Mouse (Mus musculus) limb, embryonic 15.5 days (tissue): ENCODE measurements around the gene Car12. TPM values are rescaled to one million over a fixed set of nuclear protein-coding genes. Genes with fewer than 3 reads are reported as not detected.
"Not testable (repeated sequence)": the region's sequence is repeated elsewhere in the genome, so short reads cannot be mapped to it uniquely, and the experiment has no call there.

Source experiments
- ATAC-seq: fragments of 200-750 bp; cut with Nextera tagmentation; 2 replicates; pipeline ENCODE4 v1.8.0; 2017; ENCODE audit warnings: low read depth, moderate TSS enrichment; ENCODE audit not compliant: insufficient number of reproducible peaks, low FRiP score, low TSS enrichment
- H3K27ac ChIP-seq: fragments of 300-500 bp; sonication (generic); 2 replicates; pipeline ENCODE4 v1.5.1; 2015; ENCODE audit warnings: moderate library complexity, mild to moderate bottlenecking, inconsistent platforms
- H3K27me3 ChIP-seq: fragments of 300-500 bp; sonication (generic); 2 replicates; pipeline ENCODE4 v1.6.1; 2015; ENCODE audit warnings: inconsistent platforms
- H3K36me3 ChIP-seq: fragments of 300-500 bp; sonication (generic); 2 replicates; pipeline ENCODE4 v1.6.1; 2015; ENCODE audit warnings: inconsistent platforms
- H3K4me1 ChIP-seq: fragments of 300-500 bp; sonication (generic); 2 replicates; pipeline ENCODE4 v1.6.1; 2015; ENCODE audit warnings: inconsistent platforms
- H3K4me2 ChIP-seq: fragments of 300-500 bp; sonication (generic); 2 replicates; pipeline ENCODE4 v1.6.1; 2015; ENCODE audit warnings: mild to moderate bottlenecking, inconsistent platforms
- H3K4me3 ChIP-seq: fragments of 300-500 bp; sonication (generic); 2 replicates; pipeline ENCODE4 v1.5.1; 2015; ENCODE audit warnings: mild to moderate bottlenecking, inconsistent platforms
- H3K9ac ChIP-seq: fragments of 300-500 bp; sonication (generic); 2 replicates; pipeline ENCODE4 v1.6.1; 2015; ENCODE audit warnings: inconsistent platforms
- H3K9me3 ChIP-seq: fragments of 300-500 bp; sonication (generic); 2 replicates; pipeline ENCODE4 v1.6.1; 2016; ENCODE audit warnings: inconsistent platforms
- WGBS: fragments of 180-500 bp; shearing (Covaris S2); methylation state at CpG from one replicate; pipeline ENCODE4 v1.1.7; 2015; 5-methylcytosine and 5-hydroxymethylcytosine counted together
- polyA plus RNA-seq: library from polyadenylated mRNA; unstranded; fragments of >200 nt; fragmentation: Nextera tagmentation; extraction: Ambion mirVana; gene quantifications from 2 replicates; pipeline ENCODE4 v1.2.1, GENCODE M21; 2015

Gene Car12
- polyA plus RNA-seq, 1 experiment from 2014 or later, result 33.6 TPM

DNA sequence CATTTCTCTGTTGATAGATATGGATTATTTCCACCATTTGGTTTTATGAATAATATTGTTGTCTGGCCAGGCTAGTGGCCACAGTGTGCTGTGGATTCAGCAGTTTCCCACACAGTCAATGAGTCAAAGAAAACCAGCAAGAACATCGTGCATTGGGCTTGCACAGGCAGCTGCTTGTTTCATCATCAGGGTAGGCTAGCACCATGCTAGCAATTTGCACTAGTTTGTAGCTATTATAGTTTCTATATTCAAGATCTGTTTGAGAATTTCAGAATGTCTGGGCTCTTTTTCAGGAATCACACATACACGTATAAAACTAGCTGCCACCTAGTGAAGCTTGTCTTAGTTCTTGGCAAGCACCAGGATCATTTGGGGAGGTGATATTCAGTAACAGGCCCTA lies 21.6 kb downstream of the Car12 start:
- WGBS, result 73% methylated on average over 2 of the region's 2 CpGs
- H3K36me3 ChIP-seq, result no peaks in the 10 kb centered on the region
- no peak overlapping the region for H3K4me3 ChIP-seq
- peaks cover 12% of the 10 kb centered on the region for H3K4me1 ChIP-seq
- no peaks in the 10 kb centered on the region for H3K27me3 ChIP-seq
- H3K9ac ChIP-seq, result no peak overlapping the region
- no peak overlapping the region for H3K27ac ChIP-seq
- no peaks in the 10 kb centered on the region for H3K9me3 ChIP-seq
- no peak for ATAC-seq
- H3K4me2 ChIP-seq, result no peak overlapping the region

DNA sequence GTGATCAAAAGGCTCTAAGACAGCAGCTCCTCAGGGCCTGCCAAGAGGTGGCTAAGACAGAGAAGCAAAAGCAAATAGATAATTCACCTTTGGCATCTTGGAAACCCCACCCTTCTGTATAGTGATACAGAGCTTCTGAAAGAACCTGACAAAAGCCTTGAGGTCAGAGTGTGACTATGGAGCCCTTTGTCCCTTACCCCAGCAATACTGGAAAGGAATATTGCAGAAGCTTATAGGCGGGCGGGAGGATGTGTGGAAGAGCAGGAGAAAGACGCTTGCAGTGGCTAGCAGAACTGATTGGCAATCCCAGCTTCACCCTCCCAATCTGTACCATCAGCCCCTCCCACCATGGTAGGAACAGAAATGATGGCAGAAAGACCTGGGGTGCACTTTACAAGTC lies 22.5 kb downstream of the Car12 start:
- Histone ChIP-seq H3K9me3 (no peaks in the 10 kb centered on the region), H3K4me1 (peaks cover 12% of the 10 kb centered on the region), H3K27me3 (no peaks in the 10 kb centered on the region), H3K9ac (no peak overlapping the region), H3K4me2 (no peak overlapping the region), H3K4me3 (no peak overlapping the region), H3K27ac (no peak overlapping the region), H3K36me3 (no peaks in the 10 kb centered on the region)
- WGBS, result 89% methylated on average over 3 of the region's 3 CpGs
- ATAC-seq, result no peak

- no peak overlapping the region for H3K27ac ChIP-seq
- H3K27me3 ChIP-seq, result no peaks in the 10 kb centered on the region
- ATAC-seq, result no peak
- no peak overlapping the region for H3K4me3 ChIP-seq
- WGBS, result 97% methylated on average over 2 of the region's 2 CpGs
- H3K9me3 ChIP-seq, result no peaks in the 10 kb centered on the region
- no peak overlapping the region for H3K9ac ChIP-seq
- no peaks in the 10 kb centered on the region for H3K36me3 ChIP-seq
- peaks cover 12% of the 10 kb centered on the region for H3K4me1 ChIP-seq
- H3K4me2 ChIP-seq, result no peak overlapping the region
Measured at GRCm38 (mm10) chr9:66736551-66736950, 23.1 kb downstream of the Car12 start.

- no peak overlapping the region for H3K4me3 ChIP-seq
- H3K36me3 ChIP-seq, result no peaks in the 10 kb centered on the region
- H3K9ac ChIP-seq, result no peak overlapping the region
- no peaks in the 10 kb centered on the region for H3K9me3 ChIP-seq
- no peak overlapping the region for H3K4me2 ChIP-seq
- H3K27ac ChIP-seq, result no peak overlapping the region
- peaks cover 6% of the 10 kb centered on the region; the same call in 1 of the 2 replicates for H3K4me1 ChIP-seq
- WGBS, result 53% methylated on average over 7 of the region's 7 CpGs
- ATAC-seq, result no peak
- no peaks in the 10 kb centered on the region for H3K27me3 ChIP-seq
Measured at GRCm38 (mm10) chr9:66739516-66739915, 26.0 kb downstream of the Car12 start.

GRCm38 (mm10) chr9:66744531-66744930 lies 31.0 kb downstream of the Car12 start:
- Histone ChIP-seq H3K9me3 (no peaks in the 10 kb centered on the region), H3K27me3 (no peaks in the 10 kb centered on the region), H3K4me2 (no peak overlapping the region), H3K4me1 (peaks cover 6% of the 10 kb centered on the region; the same call in 1 of the 2 replicates), H3K27ac (no peak overlapping the region), H3K9ac (no peak overlapping the region), H3K36me3 (0 out of 2 replicates have a peak, but pooled peaks cover 3% of the 10 kb centered on the region), H3K4me3 (no peak overlapping the region)
- WGBS, result 73% methylated on average over 2 of the region's 2 CpGs
- no peak for ATAC-seq

DNA sequence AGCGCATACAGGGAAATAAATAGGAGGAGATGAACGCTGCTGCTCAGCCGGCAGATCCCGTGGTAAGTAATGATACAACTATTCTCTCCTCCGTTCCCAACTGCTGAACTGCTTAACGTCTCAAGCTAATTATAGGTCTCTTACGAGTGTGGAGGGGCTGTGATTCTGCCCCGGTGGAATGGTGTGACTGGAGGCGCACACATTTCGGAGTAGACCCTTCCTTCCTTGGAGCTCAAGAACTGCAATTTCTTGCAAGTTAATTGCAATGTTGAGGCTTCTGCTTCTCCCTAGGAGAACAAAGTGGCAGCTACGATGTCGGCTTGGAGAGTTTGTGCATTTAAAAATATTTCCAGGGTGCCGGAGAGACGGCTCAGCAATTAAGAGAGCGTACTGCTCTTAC lies 34.9 kb downstream of the Car12 start:
- H3K36me3 ChIP-seq, result peaks cover 8% of the 10 kb centered on the region; the same call in 1 of the 2 replicates
- no peak overlapping the region for H3K27ac ChIP-seq
- H3K27me3 ChIP-seq, result no peaks in the 10 kb centered on the region
- 63% methylated on average over 15 of the region's 15 CpGs for WGBS
- H3K9me3 ChIP-seq, result no peaks in the 10 kb centered on the region
- H3K4me2 ChIP-seq, result no peak overlapping the region
- ATAC-seq, result no peak
- no peak overlapping the region for H3K4me3 ChIP-seq
- no peaks in the 10 kb centered on the region for H3K4me1 ChIP-seq
- H3K9ac ChIP-seq, result no peak overlapping the region

DNA sequence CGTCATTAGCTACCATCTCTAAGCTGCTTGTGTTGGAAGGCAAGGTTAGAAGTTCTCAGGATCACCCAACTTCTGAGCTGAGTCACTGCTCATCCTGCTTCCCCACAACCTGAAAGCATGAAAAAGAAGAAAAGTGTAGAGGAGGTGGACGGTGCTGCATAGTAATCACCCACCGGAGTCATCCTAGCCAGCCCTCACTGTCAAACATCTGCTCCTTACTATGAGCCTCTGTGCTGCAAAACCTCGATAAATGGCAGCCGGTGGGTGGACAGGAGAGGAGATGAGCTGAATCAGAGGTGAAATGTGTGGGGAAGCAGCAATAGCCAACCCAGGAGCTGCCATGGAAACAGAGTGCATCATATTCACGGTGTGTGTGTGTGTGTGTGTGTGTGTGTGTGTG lies 39.4 kb downstream of the Car12 start:
- WGBS, result 75% methylated on average over 6 of the region's 6 CpGs

GRCm38 (mm10) chr9:66760991-66761390 lies 47.5 kb downstream of the Car12 start:
- no peak for ATAC-seq
- Histone ChIP-seq H3K27me3 (no peaks in the 10 kb centered on the region), H3K4me1 (no peaks in the 10 kb centered on the region), H3K9ac (no peak overlapping the region), H3K27ac (no peak overlapping the region), H3K9me3 (no peaks in the 10 kb centered on the region), H3K4me3 (no peak overlapping the region), H3K36me3 (peaks cover 10% of the 10 kb centered on the region; the same call in 1 of the 2 replicates), H3K4me2 (no peak overlapping the region)
- WGBS, result 72% methylated on average over 1 of the region's 1 CpGs

More for the DNA sequence above, 39.4 kb downstream of the Car12 start:
- no peak overlapping the region for H3K4me3 ChIP-seq
- no peak for ATAC-seq
- peaks cover 8% of the 10 kb centered on the region; the same call in 1 of the 2 replicates for H3K36me3 ChIP-seq
- H3K4me2 ChIP-seq, result no peak overlapping the region
- no peaks in the 10 kb centered on the region for H3K4me1 ChIP-seq
- no peaks in the 10 kb centered on the region for H3K9me3 ChIP-seq
- H3K27ac ChIP-seq, result no peak overlapping the region
- no peak overlapping the region for H3K9ac ChIP-seq
- H3K27me3 ChIP-seq, result no peaks in the 10 kb centered on the region

GRCm38 (mm10) chr9:66768721-66769120 lies 55.2 kb downstream of the Car12 start:
- Histone ChIP-seq H3K4me2 (no peak overlapping the region), H3K4me1 (no peaks in the 10 kb centered on the region), H3K27ac (no peak overlapping the region), H3K36me3 (no peaks in the 10 kb centered on the region), H3K4me3 (no peak overlapping the region), H3K27me3 (no peaks in the 10 kb centered on the region), H3K9ac (no peak overlapping the region), H3K9me3 (no peaks in the 10 kb centered on the region)
- no peak for ATAC-seq
- 85% methylated on average over 1 of the region's 1 CpGs for WGBS

DNA sequence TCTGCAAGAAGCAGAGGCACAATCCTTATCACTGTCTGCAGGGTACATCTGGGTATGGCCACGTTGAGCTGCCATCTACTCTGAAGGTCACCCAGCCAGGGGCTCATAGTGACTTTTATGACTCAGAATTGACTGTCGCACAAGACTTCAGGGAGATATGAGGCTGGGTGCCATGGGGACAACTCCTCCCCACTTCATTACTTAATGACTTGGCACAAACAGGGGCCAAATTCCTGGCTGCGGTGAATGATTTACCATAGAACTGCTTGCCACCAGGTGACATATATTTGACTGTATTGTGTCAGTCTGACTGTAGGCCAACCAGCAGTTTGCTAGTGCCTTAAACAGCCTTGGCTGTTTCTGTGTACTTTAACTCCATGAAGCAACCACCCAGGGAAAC lies 55.8 kb downstream of the Car12 start:
- H3K27ac ChIP-seq, result no peak overlapping the region
- 54% methylated on average over 3 of the region's 3 CpGs for WGBS
- no peak for ATAC-seq

DNA sequence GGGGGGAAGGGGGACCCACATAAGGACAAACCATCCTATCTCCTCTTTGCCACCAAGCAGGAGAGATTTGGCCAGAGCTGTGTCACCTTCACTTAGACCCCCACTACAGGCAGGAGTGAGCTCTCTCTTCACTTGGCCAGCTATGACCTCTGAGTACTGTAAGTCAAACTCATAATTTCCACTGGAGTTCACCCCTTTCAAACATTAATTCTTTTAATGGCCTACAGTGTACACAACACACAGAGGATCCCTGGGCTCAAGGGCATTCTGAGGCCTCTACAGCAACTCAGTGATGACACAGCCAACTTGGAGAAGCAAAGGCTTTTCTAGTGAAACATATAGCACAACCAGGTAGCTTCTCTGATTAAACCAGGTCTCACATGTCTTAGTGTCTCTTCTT lies 57.2 kb downstream of the Car12 start:
- no peaks in the 10 kb centered on the region for H3K27me3 ChIP-seq
- H3K9me3 ChIP-seq, result no peaks in the 10 kb centered on the region
- H3K4me3 ChIP-seq, result no peak overlapping the region
- no peak overlapping the region for H3K4me2 ChIP-seq
- no peaks in the 10 kb centered on the region for H3K4me1 ChIP-seq
- no peak overlapping the region for H3K27ac ChIP-seq
- no peak overlapping the region for H3K9ac ChIP-seq
- no peaks in the 10 kb centered on the region for H3K36me3 ChIP-seq
- ATAC-seq, result no peak

More for the DNA sequence above, 55.8 kb downstream of the Car12 start:
- no peaks in the 10 kb centered on the region for H3K27me3 ChIP-seq
- no peaks in the 10 kb centered on the region for H3K9me3 ChIP-seq
- no peak overlapping the region for H3K9ac ChIP-seq
- no peak overlapping the region for H3K4me2 ChIP-seq
- no peak overlapping the region for H3K4me3 ChIP-seq
- no peaks in the 10 kb centered on the region for H3K36me3 ChIP-seq
- H3K4me1 ChIP-seq, result no peaks in the 10 kb centered on the region

- 75% methylated on average over 2 of the region's 3 CpGs for WGBS
- H3K9me3 ChIP-seq, H3K9ac ChIP-seq, H3K4me3 ChIP-seq, ATAC-seq, H3K27ac ChIP-seq, H3K4me2 ChIP-seq, H3K4me1 ChIP-seq, H3K27me3 ChIP-seq, H3K36me3 ChIP-seq: not testable (repeated sequence)
Measured at GRCm38 (mm10) chr9:66784552-66784951, 71.1 kb downstream of the Car12 start.

GRCm38 (mm10) chr9:66787821-66788220 lies 74.3 kb downstream of the Car12 start:
- WGBS, result 5% methylated on average over 2 of the region's 2 CpGs
- no peak overlapping the region for H3K27ac ChIP-seq
- no peak overlapping the region for H3K4me2 ChIP-seq
- H3K4me3 ChIP-seq, result no peak overlapping the region
- H3K9me3 ChIP-seq, result no peaks in the 10 kb centered on the region
- H3K9ac ChIP-seq, result no peak overlapping the region
- peaks cover 10% of the 10 kb centered on the region for H3K36me3 ChIP-seq
- H3K4me1 ChIP-seq, result no peaks in the 10 kb centered on the region
- no peaks in the 10 kb centered on the region for H3K27me3 ChIP-seq
- no peak for ATAC-seq
